Mouse (Mus musculus) forebrain, embryonic 16.5 days (tissue): Measurements from ENCODE around the gene Rfk. TPM values are rescaled to one million over a fixed set of nuclear protein-coding genes. Genes with fewer than 3 reads are reported as not detected.
A peak's percentile ranks its signal among the peaks of the same experiment; 100 is the strongest.

Experiments used
- ATAC-seq: fragments of 200-750 bp; cut with Nextera tagmentation; 2 replicates; pipeline ENCODE4 v1.8.0; 2017; ENCODE audit warnings: mild to moderate bottlenecking, moderate library complexity
- H3K27ac ChIP-seq: fragments of 300-500 bp; sonication (generic); 2 replicates; pipeline ENCODE4 v1.5.1; 2014; ENCODE audit warnings: low read length, control low read depth
- H3K27me3 ChIP-seq: fragments of 300-500 bp; sonication (generic); replicated peaks from 2 replicates; pipeline ENCODE4 v1.6.1; 2014; ENCODE audit warnings: low read length; ENCODE audit not compliant: control insufficient read depth, insufficient read depth
- H3K36me3 ChIP-seq: fragments of 300-500 bp; sonication (generic); 2 replicates; pipeline ENCODE4 v1.6.1; 2014; ENCODE audit not compliant: control insufficient read depth, insufficient read depth
- H3K4me1 ChIP-seq: fragments of 300-500 bp; sonication (generic); replicated peaks from 2 replicates; pipeline ENCODE4 v1.6.1; 2014; ENCODE audit warnings: low read length; ENCODE audit not compliant: control insufficient read depth, insufficient read depth
- H3K4me2 ChIP-seq: fragments of 300-500 bp; sonication (generic); 2 replicates; pipeline ENCODE4 v1.6.1; 2014; ENCODE audit warnings: mild to moderate bottlenecking, low read length, control low read depth
- H3K4me3 ChIP-seq: fragments of 300-500 bp; sonication (generic); replicated peaks from 2 replicates; pipeline ENCODE4 v1.5.1; 2014; ENCODE audit warnings: mild to moderate bottlenecking, low read length, control low read depth
- H3K9ac ChIP-seq: fragments of 300-500 bp; sonication (generic); replicated peaks from 2 replicates; pipeline ENCODE4 v1.6.1; 2014; ENCODE audit warnings: low read depth, low read length, control low read depth
- H3K9me3 ChIP-seq: fragments of 300-500 bp; sonication (generic); 2 replicates; pipeline ENCODE4 v1.6.1; 2016; ENCODE audit warnings: low read length; ENCODE audit not compliant: control insufficient read depth
- WGBS: fragments of 180-500 bp; shearing (Covaris S2); extraction: QIAGEN DNeasy Blood & Tissue Kit; methylation state at CpG from one replicate; pipeline ENCODE4 v1.1.7; 2014; 5-methylcytosine and 5-hydroxymethylcytosine counted together
- polyA plus RNA-seq: library from polyadenylated mRNA; unstranded; fragments of >200 nt; fragmentation: Nextera tagmentation; extraction: Ambion mirVana; gene quantifications from 2 replicates; pipeline ENCODE4 v1.2.1, GENCODE M21; 2015

Rfk gene
- polyA plus RNA-seq, 1 experiment from 2014 or later, result 71.4 TPM

DNA sequence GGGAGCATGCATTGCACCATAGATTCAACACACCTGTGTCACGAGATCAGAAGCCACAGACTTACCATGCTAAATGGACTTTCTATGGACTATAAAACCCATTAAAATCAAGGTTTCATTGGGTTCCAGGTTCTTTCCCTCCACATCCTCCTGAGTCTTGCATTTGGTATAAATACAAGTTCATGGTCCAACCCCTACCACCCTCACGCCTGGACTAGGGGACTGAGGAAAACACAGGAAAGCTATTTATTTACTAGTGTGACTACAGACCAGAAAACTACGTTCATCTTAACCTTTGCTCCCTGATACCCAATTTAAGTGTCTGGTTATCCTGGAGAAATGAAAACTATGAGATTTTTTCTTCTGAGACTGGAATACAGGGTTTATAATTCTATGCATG is 21.1 kb upstream of the Rfk start, which contains the start of gene Gcnt1:
Gcnt1 (minus strand) TSS at position 144 of the 400 bp plus-strand sequence.
- Histone ChIP-seq H3K4me3 (no peak within 1 kb of the TSS), H3K9me3 (no peaks in the 10 kb centered on the region), H3K27ac (no peak within 1 kb of the TSS), H3K4me2 (no peak within 1 kb of the TSS), H3K36me3 (no peaks in the 10 kb centered on the region), H3K4me1 (no peaks in the 10 kb centered on the region), H3K27me3 (no peaks in the 10 kb centered on the region), H3K9ac (no peak within 1 kb of the TSS)
- WGBS, result 87% methylated on average over 3 of the region's 3 CpGs
- no peak for ATAC-seq

DNA sequence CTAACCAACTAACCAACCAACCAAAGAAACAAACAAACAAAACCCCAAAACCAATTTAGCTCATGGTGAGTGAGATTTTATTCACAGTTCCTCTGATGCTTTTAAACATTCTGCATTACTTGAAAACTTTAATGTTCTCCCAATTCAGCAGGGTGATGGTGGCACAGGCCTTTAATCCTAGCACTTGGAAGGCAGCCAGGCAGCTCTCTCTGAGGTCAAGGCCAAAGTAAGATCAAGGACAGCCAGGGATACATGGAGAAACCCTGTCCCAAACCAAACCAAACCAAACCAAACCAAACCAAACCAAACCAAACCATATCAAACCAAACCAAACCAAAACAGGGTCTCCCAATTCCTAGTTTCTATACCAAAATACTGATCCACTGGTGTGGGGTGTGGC is 15.0 kb upstream of the Rfk start:
- H3K4me1 ChIP-seq, result no peaks in the 10 kb centered on the region
- H3K27me3 ChIP-seq, result no peaks in the 10 kb centered on the region
- ATAC-seq, result no peak
- H3K9ac ChIP-seq, result no peak overlapping the region
- H3K36me3 ChIP-seq, result no peaks in the 10 kb centered on the region
- no peak overlapping the region for H3K4me3 ChIP-seq
- H3K9me3 ChIP-seq, result no peaks in the 10 kb centered on the region
- no peak overlapping the region for H3K4me2 ChIP-seq
- H3K27ac ChIP-seq, result no peak overlapping the region

DNA sequence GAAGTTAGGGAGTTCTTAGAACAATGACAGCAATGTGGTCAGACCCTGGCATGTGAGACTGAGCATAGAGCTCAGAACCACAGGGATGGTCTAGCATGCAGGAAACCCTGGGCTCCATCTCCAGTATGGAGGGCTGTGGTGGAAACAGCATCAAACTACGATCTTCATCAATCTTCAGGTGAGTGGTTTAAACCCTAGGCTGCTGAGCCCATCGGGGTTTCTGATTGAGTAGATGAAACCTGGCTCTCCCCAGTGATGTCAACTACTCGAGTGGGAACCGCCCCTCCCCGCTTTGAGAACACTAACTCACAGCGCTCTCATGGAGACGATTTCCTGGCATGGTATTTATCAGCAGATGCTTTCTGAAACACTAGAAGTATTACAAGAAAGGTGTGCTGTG is 13.3 kb upstream of the Rfk start:
- Histone ChIP-seq H3K4me3 (no peak overlapping the region), H3K9me3 (no peaks in the 10 kb centered on the region), H3K27me3 (no peaks in the 10 kb centered on the region), H3K36me3 (no peaks in the 10 kb centered on the region), H3K4me2 (no peak overlapping the region), H3K27ac (no peak overlapping the region), H3K4me1 (no peaks in the 10 kb centered on the region), H3K9ac (no peak overlapping the region)
- WGBS, result 77% methylated on average over 7 of the region's 7 CpGs
- ATAC-seq, result no peak

DNA sequence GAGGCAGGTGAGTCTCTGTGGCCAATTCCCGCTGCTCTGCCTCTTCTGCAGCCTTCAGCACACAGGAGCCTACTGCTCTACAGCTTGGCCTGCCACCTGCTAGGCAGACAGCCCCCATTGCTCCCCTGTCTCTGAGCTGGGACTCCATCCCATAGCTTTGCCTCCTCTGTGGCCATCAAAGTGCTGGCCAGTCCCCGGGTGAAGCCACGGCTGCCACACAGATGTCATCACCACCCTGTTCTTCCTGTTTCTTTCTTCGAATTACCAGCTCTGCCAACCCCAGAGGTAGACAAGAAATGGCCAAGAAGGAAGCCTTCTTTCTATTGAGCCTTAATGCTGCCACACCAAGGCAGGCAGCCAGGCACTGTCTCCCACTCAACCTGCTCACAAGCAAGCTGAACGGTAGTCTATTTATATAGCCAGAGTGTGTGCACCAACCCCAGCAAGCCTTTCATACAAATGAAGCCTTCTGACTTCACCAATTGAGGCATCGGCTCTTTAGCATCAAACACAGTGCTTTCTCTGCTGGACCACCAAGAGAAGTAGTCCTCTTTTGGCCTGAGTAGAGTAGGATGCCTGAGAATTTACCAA is 10.9 kb upstream of the Rfk start:
- 89% methylated on average over 6 of the region's 6 CpGs for WGBS
- Histone ChIP-seq H3K9me3 (no peaks in the 10 kb centered on the region), H3K4me1 (no peaks in the 10 kb centered on the region), H3K9ac (no peak overlapping the region), H3K27me3 (no peaks in the 10 kb centered on the region), H3K4me3 (no peak overlapping the region), H3K27ac (no peak overlapping the region), H3K4me2 (no peak overlapping the region), H3K36me3 (no peaks in the 10 kb centered on the region)
- ATAC-seq, result no peak

DNA sequence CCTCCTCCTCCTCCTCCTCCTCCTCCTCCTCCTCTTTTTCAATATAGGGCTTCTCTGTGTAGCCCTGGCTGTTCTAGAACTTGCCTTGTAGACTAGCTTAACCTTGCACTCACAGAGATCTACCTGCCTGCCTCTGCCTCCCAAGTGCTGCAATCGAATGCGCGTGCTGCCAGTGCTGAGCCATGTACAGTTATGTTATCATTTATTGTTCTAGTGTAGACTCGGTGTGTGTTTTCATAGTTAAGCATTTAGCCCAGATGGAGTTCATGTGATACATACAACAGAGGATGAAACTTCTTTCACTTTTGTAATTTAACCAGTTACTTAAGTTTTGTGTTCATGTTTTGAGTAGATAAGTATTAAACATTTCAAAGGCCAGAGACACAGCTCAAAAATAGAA is 8.8 kb upstream of the Rfk start:
- 94% methylated on average over 4 of the region's 4 CpGs for WGBS
- Histone ChIP-seq H3K27ac (no peak overlapping the region), H3K9ac (no peak overlapping the region), H3K9me3 (no peaks in the 10 kb centered on the region), H3K36me3 (no peaks in the 10 kb centered on the region), H3K27me3 (no peaks in the 10 kb centered on the region), H3K4me1 (no peaks in the 10 kb centered on the region), H3K4me3 (no peak overlapping the region), H3K4me2 (no peak overlapping the region)
- no peak for ATAC-seq

DNA sequence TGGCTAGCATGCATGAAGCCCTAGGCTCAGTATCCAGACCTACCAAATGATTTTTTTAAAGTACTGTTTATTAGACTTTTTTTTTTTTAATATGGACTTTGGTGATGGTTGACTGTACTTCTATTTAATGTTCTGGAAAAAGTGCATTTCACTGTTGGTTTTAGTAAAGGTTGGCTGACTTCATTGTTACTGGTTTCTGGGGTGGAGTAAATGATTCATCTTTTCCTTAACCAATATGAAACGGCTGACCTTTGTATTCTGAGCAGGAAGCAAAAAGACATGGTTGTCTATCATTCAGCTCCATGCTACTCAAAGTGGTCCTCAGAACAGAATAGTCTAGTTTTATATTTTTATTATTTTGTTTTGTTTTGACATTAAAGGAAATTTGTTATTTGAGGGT is 8.4 kb upstream of the Rfk start:
- Histone ChIP-seq H3K9ac (no peak overlapping the region), H3K9me3 (no peaks in the 10 kb centered on the region), H3K36me3 (no peaks in the 10 kb centered on the region), H3K4me2 (no peak overlapping the region), H3K4me3 (no peak overlapping the region), H3K27ac (no peak overlapping the region), H3K4me1 (no peaks in the 10 kb centered on the region), H3K27me3 (no peaks in the 10 kb centered on the region)
- WGBS, result 85% methylated on average over 1 of the region's 1 CpGs
- no peak for ATAC-seq

DNA sequence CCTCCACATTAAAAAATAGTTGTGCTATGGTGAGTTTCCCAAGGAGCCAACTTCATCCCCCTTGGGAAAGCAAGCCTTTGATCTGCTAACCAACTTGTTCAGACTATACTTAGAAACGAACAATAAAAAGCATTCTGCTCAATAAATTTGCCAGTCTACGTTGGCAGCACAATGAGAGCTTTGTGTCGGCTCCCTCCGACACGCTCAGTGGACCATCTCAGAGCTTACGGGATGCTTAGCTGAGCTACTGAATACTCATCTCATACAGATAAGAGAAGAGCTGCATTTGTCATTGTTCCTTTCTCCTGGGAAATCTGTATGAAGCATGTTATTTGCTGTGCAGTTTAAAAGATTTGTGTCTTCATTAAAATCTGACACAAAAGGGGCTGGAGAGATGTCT is 7.4 kb upstream of the Rfk start:
- H3K4me2 ChIP-seq, result no peak overlapping the region
- H3K27ac ChIP-seq, result no peak overlapping the region

DNA sequence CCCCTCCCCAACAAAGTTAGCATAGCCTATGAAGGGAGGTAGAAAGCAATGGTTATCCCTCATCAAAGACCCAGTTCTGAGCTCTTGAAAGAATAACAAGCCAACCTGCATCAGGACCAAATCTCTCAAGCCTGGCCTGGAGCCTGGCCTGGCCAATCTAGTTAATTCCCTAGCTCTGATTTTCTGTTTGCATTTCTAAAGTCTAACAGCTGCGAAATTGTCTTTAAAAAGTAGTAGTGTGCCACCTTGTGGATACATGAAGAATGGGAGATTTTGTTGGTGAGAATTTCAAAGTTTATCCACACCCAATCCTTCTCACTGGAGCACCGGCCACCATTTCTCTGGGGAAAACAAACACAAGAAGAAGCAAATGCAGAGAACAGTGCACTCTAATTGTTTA is 5.4 kb upstream of the Rfk start:
- ATAC-seq, result peak; percentile 63
- Histone ChIP-seq H3K4me3 (no peak overlapping the region), H3K9ac (no peak overlapping the region), H3K36me3 (no peaks in the 10 kb centered on the region), H3K27ac (no peak overlapping the region), H3K27me3 (no peaks in the 10 kb centered on the region; the same call in 1 of the 2 replicates), H3K4me2 (no peak overlapping the region), H3K9me3 (no peaks in the 10 kb centered on the region), H3K4me1 (no peaks in the 10 kb centered on the region)
- 16% methylated on average over 2 of the region's 2 CpGs for WGBS

More for the DNA sequence above, 7.4 kb upstream of the Rfk start:
- Histone ChIP-seq H3K9ac (no peak overlapping the region), H3K9me3 (no peaks in the 10 kb centered on the region), H3K36me3 (no peaks in the 10 kb centered on the region), H3K4me1 (no peaks in the 10 kb centered on the region), H3K27me3 (no peaks in the 10 kb centered on the region), H3K4me3 (no peak overlapping the region)
- no peak for ATAC-seq
- 16% methylated on average over 6 of the region's 6 CpGs for WGBS

DNA sequence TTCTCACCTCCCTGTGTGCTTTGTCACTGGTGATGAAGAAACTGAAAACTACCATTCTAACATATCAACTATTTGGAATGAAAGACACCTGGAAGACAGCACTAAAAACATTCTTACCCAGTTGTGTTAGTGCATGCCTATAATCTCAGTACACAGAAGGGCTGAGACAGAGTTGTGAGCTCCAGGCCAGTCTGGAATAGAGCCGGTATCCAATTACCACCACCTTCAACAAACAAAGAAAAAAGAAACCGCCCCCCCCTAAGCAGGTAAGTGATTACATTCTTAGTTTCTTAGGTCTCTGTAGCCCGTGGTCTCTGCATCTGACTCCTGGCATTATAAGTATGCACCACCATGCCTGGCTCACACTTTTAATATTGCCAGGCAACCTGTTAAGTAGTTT is 977 bp upstream of the Rfk start:
- H3K4me2 ChIP-seq, result no peak overlapping the region
- no peak overlapping the region for H3K9ac ChIP-seq
- H3K9me3 ChIP-seq, result no peaks in the 10 kb centered on the region
- H3K27me3 ChIP-seq, result no peaks in the 10 kb centered on the region; the same call in 1 of the 2 replicates
- 10% methylated on average over 3 of the region's 3 CpGs for WGBS
- no peak for ATAC-seq
- H3K27ac ChIP-seq, result no peak overlapping the region
- peaks cover 8% of the 10 kb centered on the region for H3K4me1 ChIP-seq
- H3K4me3 ChIP-seq, result no peak overlapping the region
- H3K36me3 ChIP-seq, result no peaks in the 10 kb centered on the region

DNA sequence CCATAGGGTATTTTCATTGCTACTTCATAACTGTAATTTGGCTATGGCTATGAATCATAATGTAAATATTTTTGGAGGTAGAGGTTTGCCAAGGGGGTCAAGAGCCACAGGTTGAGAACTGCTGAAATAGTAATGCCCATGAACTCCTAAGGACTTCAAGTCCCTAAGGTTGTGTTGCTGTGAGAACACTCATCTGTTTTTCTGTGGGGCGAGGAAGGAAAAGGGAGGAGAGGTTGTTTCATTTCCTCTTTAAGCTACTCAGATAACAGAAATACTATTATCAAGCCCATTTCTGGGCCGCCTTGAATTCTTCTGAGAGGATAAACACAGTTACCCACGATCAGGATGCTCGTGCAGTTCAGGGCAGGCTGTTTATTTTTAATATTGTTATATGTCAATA is 3.0 kb downstream of the Rfk start:
- no peak for ATAC-seq
- 88% methylated on average over 4 of the region's 4 CpGs for WGBS
- Histone ChIP-seq H3K27ac (no peak overlapping the region), H3K9me3 (no peaks in the 10 kb centered on the region), H3K27me3 (no peaks in the 10 kb centered on the region; the same call in 1 of the 2 replicates), H3K4me3 (no peak overlapping the region), H3K4me1 (peaks cover 8% of the 10 kb centered on the region), H3K9ac (no peak overlapping the region), H3K36me3 (peaks cover 6% of the 10 kb centered on the region), H3K4me2 (no peak overlapping the region)
